Mouse (Mus musculus) liver, embryonic 14.5 days (tissue): Measurements from ENCODE around the gene AC131692.1. TPM values are rescaled to one million over a fixed set of nuclear protein-coding genes. Genes with fewer than 3 reads are reported as not detected.

ENCODE experiments used
- ATAC-seq: fragments of 200-750 bp; cut with Nextera tagmentation; 2 replicates; pipeline ENCODE4 v1.8.0; 2017; ENCODE audit warnings: moderate number of reproducible peaks, mild to moderate bottlenecking, moderate library complexity; ENCODE audit not compliant: insufficient read depth
- DNase-seq, 3 experiments: peaks; one replicate each; pipeline ENCODE4 v3.0.0-alpha.2; 2012 to 2013; ENCODE audit warnings: low read depth in 3 of 3, low spot score in 3 of 3
- H3K27ac ChIP-seq: fragments of 300-500 bp; sonication (generic); 2 replicates; pipeline ENCODE4 v1.5.1; 2014; ENCODE audit warnings: moderate library complexity, mild to moderate bottlenecking, control low read depth, inconsistent platforms
- H3K27me3 ChIP-seq: fragments of 300-500 bp; sonication (generic); 2 replicates; pipeline ENCODE4 v1.6.1; 2014; ENCODE audit warnings: mild to moderate bottlenecking, low read length, moderate library complexity; ENCODE audit not compliant: control insufficient read depth, insufficient read depth
- H3K36me3 ChIP-seq: fragments of 300-500 bp; sonication (generic); replicated peaks from 2 replicates; pipeline ENCODE4 v1.6.1; 2014; ENCODE audit warnings: low read depth; ENCODE audit not compliant: control insufficient read depth, insufficient read depth
- H3K4me1 ChIP-seq, 2 experiments: fragments of 200-500 bp in 1 of 2; fragments of 300-500 bp in 1 of 2; sonication (generic) in 1 of 2; replicated peaks; 2 replicates each; pipeline ENCODE4 v1.6.1; 2012 to 2014; ENCODE audit warnings: antibody characterized with exemption in 1 of 2, inconsistent platforms in 1 of 2, low read length in 1 of 2; ENCODE audit not compliant: control insufficient read depth in 2 of 2, insufficient read depth in 2 of 2
- H3K4me2 ChIP-seq: fragments of 300-500 bp; sonication (generic); 2 replicates; pipeline ENCODE4 v1.6.1; 2014; ENCODE audit warnings: low read depth, mild to moderate bottlenecking, control low read depth, moderate library complexity
- H3K4me3 ChIP-seq, 2 experiments: fragments of 200-500 bp in 1 of 2; fragments of 300-500 bp in 1 of 2; sonication (generic) in 1 of 2; 2 replicates each; pipeline ENCODE4 v1.5.1; 2012 to 2014; ENCODE audit warnings: low read depth in 2 of 2, low read length in 2 of 2, mild to moderate bottlenecking in 2 of 2, control low read depth in 1 of 2, inconsistent platforms in 1 of 2, moderate library complexity in 1 of 2; ENCODE audit not compliant: insufficient read depth in 1 of 2
- H3K9ac ChIP-seq: fragments of 300-500 bp; sonication (generic); replicated peaks from 2 replicates; pipeline ENCODE4 v1.6.1; 2014; ENCODE audit warnings: mild to moderate bottlenecking, control low read depth, moderate library complexity
- H3K9me3 ChIP-seq: fragments of 300-500 bp; sonication (generic); 2 replicates; pipeline ENCODE4 v1.6.1; 2016; ENCODE audit warnings: low read length, mixed read lengths; ENCODE audit not compliant: control insufficient read depth
- CTCF ChIP-seq: IDR thresholded peaks from 2 replicates; pipeline ENCODE4 v1.5.1; 2016; ENCODE audit warnings: antibody characterized with exemption, low read depth, control low read depth
- EP300 ChIP-seq: IDR thresholded peaks from 2 replicates; pipeline ENCODE4 v1.6.1; 2016; ENCODE audit warnings: antibody characterized with exemption, low read depth
- WGBS: fragments of 180-500 bp; shearing (Covaris S2); extraction: QIAGEN DNeasy Blood & Tissue Kit; methylation state at CpG from one replicate; pipeline ENCODE4 v1.1.7; 2014; ENCODE audit not compliant: insufficient replicate concordance; 5-methylcytosine and 5-hydroxymethylcytosine counted together
- polyA plus RNA-seq, 2 experiments: library from polyadenylated mRNA; depleted of rRNA in 1 of 2; stranded (reverse) in 1 of 2; unstranded in 1 of 2; fragments of >200 nt; fragmentation: Nextera tagmentation in 1 of 2; extraction: Ambion mirVana in 1 of 2; gene quantifications; 2 replicates each; pipeline versions ENCODE4 v1.2.1 to v1.2.3; 2012 to 2014

Gene AC131692.1
- polyA plus RNA-seq, 2 experiments, result 0.22 to 0.68 TPM

GRCm38 (mm10) chr19:6073889-6074288 lies 20.3 kb upstream of the AC131692.1 start:
- H3K4me3 ChIP-seq, result no peak overlapping the region
- 78% methylated on average over 5 of the region's 5 CpGs for WGBS
- H3K4me2 ChIP-seq, result no peak overlapping the region
- ATAC-seq (no peak), DNase-seq (no peak)
- no peak for TF ChIP-seq EP300
- TF ChIP-seq CTCF, result no peak
- H3K36me3 ChIP-seq, result 0 out of 2 replicates have a peak, but pooled peaks cover 2% of the 10 kb centered on the region
- no peaks in the 10 kb centered on the region for H3K27me3 ChIP-seq
- H3K9ac ChIP-seq, result no peak overlapping the region
- H3K4me1 ChIP-seq, result peaks cover 0 to 8% of the 10 kb centered on the region in 2 experiments; a peak in 3 of 4 replicates
- no peak overlapping the region for H3K27ac ChIP-seq
- H3K9me3 ChIP-seq, result no peaks in the 10 kb centered on the region

GRCm38 (mm10) chr19:6076564-6077393 lies 17.4 kb upstream of the AC131692.1 start, which contains the start of gene Vps51:
Vps51 (minus strand) TSS chr19:6077231.
- Histone ChIP-seq H3K9me3 (no peaks in the 10 kb centered on the region), H3K27me3 (no peaks in the 10 kb centered on the region), H3K9ac (peak within 1 kb of the TSS; percentile 55), H3K4me3 (peak within 1 kb of the TSS; percentile 73 to 75), H3K4me2 (peak within 1 kb of the TSS; percentile 79), H3K4me1 (peaks cover 0 to 8% of the 10 kb centered on the region in 2 experiments; a peak in 3 of 4 replicates), H3K27ac (peak within 1 kb of the TSS; percentile 10), H3K36me3 (no peaks in the 10 kb centered on the region; the same call in none of the 2 replicates)
- no peak; the same call in 1 of the 2 replicates for TF ChIP-seq EP300
- TF ChIP-seq CTCF, result no peak
- ATAC-seq (peak; percentile 85), DNase-seq (peak; percentile 81 to 85 (median 85))
- WGBS, result under 1% methylated on average over 33 of the region's 33 CpGs

- ATAC-seq (no peak), DNase-seq (no peak)
- no peaks in the 10 kb centered on the region; the same call in none of the 2 replicates for H3K36me3 ChIP-seq
- no peak within 1 kb of the TSS for H3K9ac ChIP-seq
- H3K9me3 ChIP-seq, result no peaks in the 10 kb centered on the region
- H3K27me3 ChIP-seq, result no peaks in the 10 kb centered on the region
- peaks cover 4 to 13% of the 10 kb centered on the region in 2 experiments; a peak in 3 of 4 replicates for H3K4me1 ChIP-seq
- H3K4me2 ChIP-seq, result no peak within 1 kb of the TSS
- 70% methylated on average over 12 of the region's 12 CpGs for WGBS
- H3K27ac ChIP-seq, result no peak within 1 kb of the TSS
- TF ChIP-seq CTCF (no peak), EP300 (no peak)
- no peak within 1 kb of the TSS for H3K4me3 ChIP-seq
These were observed 14.2 kb upstream of the AC131692.1 start, which contains the start of gene Tmem262 for GRCm38 (mm10) chr19:6079983-6080480. Tmem262 (plus strand) TSS chr19:6080033.

- Histone ChIP-seq H3K4me1 (peaks cover 9 to 10% of the 10 kb centered on the region in 2 experiments; a peak in 3 of 4 replicates), H3K4me2 (no peak within 1 kb of the TSS), H3K36me3 (peaks cover 11% of the 10 kb centered on the region), H3K27me3 (no peaks in the 10 kb centered on the region), H3K9me3 (no peaks in the 10 kb centered on the region), H3K4me3 (no peak within 1 kb of the TSS), H3K27ac (no peak within 1 kb of the TSS), H3K9ac (no peak within 1 kb of the TSS)
- 75% methylated on average over 9 of the region's 9 CpGs for WGBS
- no peak for DNase-seq
- TF ChIP-seq EP300 (no peak), CTCF (no peak)
- ATAC-seq, result no peak
These were observed 12.1 kb upstream of the AC131692.1 start, which contains the start of gene Gm28374 for GRCm38 (mm10) chr19:6082156-6082555. Gm28374 (minus strand) TSS chr19:6082256.
